Mouse (Mus musculus): ENCODE measurements around the gene Gm20441.

DNA sequence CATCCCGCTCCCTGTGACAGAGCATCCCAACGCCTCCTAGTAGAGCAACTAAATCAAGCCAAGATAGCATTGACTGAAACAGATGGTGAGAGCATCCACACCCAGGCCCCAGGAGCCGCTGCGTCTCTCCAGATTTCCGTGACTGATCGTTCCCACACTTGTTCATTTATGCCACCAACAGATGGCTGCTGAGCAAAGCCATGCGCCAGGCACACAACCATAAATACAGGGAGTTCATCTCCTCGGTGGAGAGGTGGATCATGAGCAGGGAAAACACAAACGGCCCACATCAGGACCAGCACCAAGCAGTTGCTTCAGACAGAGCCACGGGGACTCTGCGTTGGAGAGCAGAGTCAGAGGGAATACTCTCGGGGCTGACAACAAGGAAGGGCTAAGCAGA, 37.4 kb downstream of the Gm20441 start:
- no peak for TF ChIP-seq CTCF (IDR thresholded peaks at IDR 0.05; ENCODE audit: insufficient read depth, low read depth, low read length)
- no peak for TF ChIP-seq POLR2A (IDR thresholded peaks at IDR 0.05; ENCODE audit: insufficient read depth, low read depth, low read length)

Data from olfactory bulb, adult 2 months (tissue).